Mouse (Mus musculus) bone marrow macrophage, adult 2 months (primary cell): ENCODE results near the gene Rps4x.

Source experiments
- CTCF ChIP-seq: IDR thresholded peaks from 2 replicates; pipeline ENCODE4 v1.5.1; 2012; ENCODE audit warnings: low read depth, mild to moderate bottlenecking, low read length, moderate library complexity
- POLR2A ChIP-seq: IDR thresholded peaks from 2 replicates; pipeline ENCODE4 v1.6.1; 2012; ENCODE audit warnings: mild to moderate bottlenecking, low read depth, low read length, borderline replicate concordance

DNA sequence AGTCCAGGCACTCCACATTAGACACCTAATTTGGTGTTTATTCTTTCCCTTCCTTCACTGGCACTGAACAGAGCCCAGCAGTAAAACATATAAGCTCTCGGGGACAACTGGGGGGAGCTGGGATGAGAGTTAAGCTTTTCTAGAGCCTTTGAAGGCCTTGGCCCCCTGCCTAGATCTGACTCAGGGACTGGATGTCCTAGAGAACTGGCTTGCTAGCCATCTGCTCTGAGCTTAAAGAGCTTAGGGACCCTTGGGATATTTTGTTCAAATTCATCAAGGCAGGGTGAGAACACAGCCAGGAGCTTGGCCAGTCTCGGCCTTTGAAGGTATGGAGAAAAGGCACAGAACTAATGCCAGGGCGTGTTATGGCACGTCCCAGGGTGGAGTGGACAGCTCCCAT lies 25.7 kb downstream of the Rps4x start:
- TF ChIP-seq CTCF: no peak
- TF ChIP-seq POLR2A: no peak
